Mouse (Mus musculus) mesoderm, embryonic 11.5 days (tissue): ENCODE measurements at regions not wholly inside any gene's neighbourhood (a gene's known extent, or its start where the extent isn't known, plus 50 kb on each side); places are given as distances from the start of the nearest gene placed in this dataset.

Experiments
- DNase-seq: peaks from one replicate; pipeline ENCODE4 v3.0.0-alpha.2; 2012; ENCODE audit warnings: low read depth, low spot score

GRCm38 (mm10) chr5:111789904-111790303, 56.2 kb downstream of the Gm26897 start:
- DNase-seq, result no peak

GRCm38 (mm10) chr5:111790527-111790926, 56.8 kb downstream of the Gm26897 start:
- DNase-seq, result peak; percentile 53

- no peak for DNase-seq
Measured at GRCm38 (mm10) chr5:111791089-111791561, 57.4 kb downstream of the Gm26897 start.

- no peak for DNase-seq
Measured at GRCm38 (mm10) chr5:111792746-111793145, 59.0 kb downstream of the Gm26897 start.

GRCm38 (mm10) chr5:111793178-111793577, 59.5 kb downstream of the Gm26897 start:
- DNase-seq, result no peak

- no peak for DNase-seq
Measured at GRCm38 (mm10) chr5:111796889-111797288, 63.2 kb downstream of the Gm26897 start.

- DNase-seq, result peak; percentile 83
Measured at GRCm38 (mm10) chr5:111799700-111800311, 66.1 kb downstream of the Gm26897 start.

GRCm38 (mm10) chr5:111800511-111800910, 66.8 kb downstream of the Gm26897 start:
- DNase-seq, result no peak

GRCm38 (mm10) chr5:111801051-111801450, 67.3 kb downstream of the Gm26897 start:
- DNase-seq, result no peak

- no peak for DNase-seq
Measured at GRCm38 (mm10) chr5:111804542-111804941, 70.8 kb downstream of the Gm26897 start.

GRCm38 (mm10) chr5:111805150-111805549, 71.4 kb downstream of the Gm26897 start:
- DNase-seq, result no peak

GRCm38 (mm10) chr5:111805761-111806191, 72.1 kb downstream of the Gm26897 start:
- DNase-seq, result peak; percentile 73

GRCm38 (mm10) chr5:111810079-111810808, 76.5 kb downstream of the Gm26897 start:
- DNase-seq, result no peak

GRCm38 (mm10) chr5:111812581-111812980, 78.9 kb downstream of the Gm26897 start:
- no peak for DNase-seq

GRCm38 (mm10) chr5:111813090-111813753, 79.5 kb downstream of the Gm26897 start:
- DNase-seq, result no peak

- no peak for DNase-seq
Measured at GRCm38 (mm10) chr5:111814893-111815760, 81.4 kb downstream of the Gm26897 start.

- DNase-seq, result no peak
Measured at GRCm38 (mm10) chr5:111820963-111821362, 87.2 kb downstream of the Gm26897 start.

- DNase-seq, result no peak
Measured at GRCm38 (mm10) chr5:111822882-111823281, 89.2 kb downstream of the Gm26897 start.

GRCm38 (mm10) chr5:111823420-111823819, 89.7 kb downstream of the Gm26897 start:
- DNase-seq, result no peak

- no peak for DNase-seq
Measured at GRCm38 (mm10) chr5:111823842-111824241, 90.1 kb downstream of the Gm26897 start.

GRCm38 (mm10) chr5:111824600-111825130, 90.9 kb downstream of the Gm26897 start:
- no peak for DNase-seq
